Mouse (Mus musculus) lung, adult 2 months (tissue): Measurements from ENCODE around the gene Olfr522.

Experiments
- CTCF ChIP-seq: fragments of 200-500 bp; IDR thresholded peaks from 2 replicates; pipeline ENCODE4 v1.5.1; 2011; ENCODE audit warnings: mild to moderate bottlenecking, low read length, control low read depth; ENCODE audit not compliant: insufficient read depth
- POLR2A ChIP-seq: fragments of 200-500 bp; IDR thresholded peaks from 2 replicates; pipeline ENCODE4 v1.6.1; 2011; ENCODE audit warnings: low read depth, mild to moderate bottlenecking, control low read depth, low read length, borderline replicate concordance; ENCODE audit errors: extremely low read depth

- no peak for TF ChIP-seq CTCF
- TF ChIP-seq POLR2A: no peak
These were observed 37.6 kb downstream of the Olfr522 start for GRCm38 (mm10) chr7:140126934-140127333.
